Mouse (Mus musculus) cerebellum, postnatal 4 days (tissue): ENCODE results near the gene Dpp7.

Experiments
- DNase-seq, 2 experiments: peaks; one replicate each; pipeline ENCODE4 v3.0.0; 2022; ENCODE audit warnings: low spot score in 2 of 2, mixed read lengths in 1 of 2

The Dpp7 gene

DNA sequence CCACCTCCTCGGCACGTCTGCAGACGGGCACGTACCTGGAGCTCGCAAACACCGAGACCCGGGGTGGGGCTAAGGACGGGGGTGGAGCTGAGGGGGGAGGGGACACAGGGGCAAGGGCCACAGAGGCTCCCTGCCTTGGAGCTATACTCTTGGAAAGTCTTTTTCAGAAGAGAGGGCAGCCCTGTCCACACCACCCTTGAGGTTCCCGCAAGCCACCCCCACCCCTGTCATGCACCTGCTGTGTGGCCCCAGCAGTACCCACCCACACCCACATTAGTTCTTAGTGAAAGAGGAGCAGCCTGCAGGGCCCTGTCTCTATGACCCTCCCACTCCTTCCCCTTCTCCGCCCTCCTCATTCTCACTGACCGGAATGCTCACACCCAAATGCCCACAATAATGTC, 44.7 kb downstream of the Dpp7 start:
- no peak for DNase-seq

DNA sequence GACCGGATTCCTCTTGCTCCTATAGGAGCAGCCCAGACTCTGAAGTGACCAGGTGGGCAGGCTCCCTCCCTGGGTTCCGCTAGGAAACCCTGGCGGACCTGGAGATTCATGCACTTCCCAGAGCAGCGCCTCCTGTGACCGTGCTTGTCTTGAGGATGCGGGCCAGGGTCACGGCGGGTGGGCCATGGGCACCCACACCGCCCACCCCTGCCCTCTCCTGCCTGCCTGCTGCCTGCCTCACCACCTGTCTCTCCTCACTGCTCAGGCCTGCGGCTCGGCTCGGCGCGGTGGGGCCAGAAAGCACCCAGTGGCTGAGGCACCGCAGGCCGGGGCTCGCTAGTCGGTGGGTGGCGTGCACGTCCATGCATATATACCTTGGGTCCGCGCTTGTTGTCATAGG, 45.2 kb downstream of the Dpp7 start:
- no peak for DNase-seq

DNA sequence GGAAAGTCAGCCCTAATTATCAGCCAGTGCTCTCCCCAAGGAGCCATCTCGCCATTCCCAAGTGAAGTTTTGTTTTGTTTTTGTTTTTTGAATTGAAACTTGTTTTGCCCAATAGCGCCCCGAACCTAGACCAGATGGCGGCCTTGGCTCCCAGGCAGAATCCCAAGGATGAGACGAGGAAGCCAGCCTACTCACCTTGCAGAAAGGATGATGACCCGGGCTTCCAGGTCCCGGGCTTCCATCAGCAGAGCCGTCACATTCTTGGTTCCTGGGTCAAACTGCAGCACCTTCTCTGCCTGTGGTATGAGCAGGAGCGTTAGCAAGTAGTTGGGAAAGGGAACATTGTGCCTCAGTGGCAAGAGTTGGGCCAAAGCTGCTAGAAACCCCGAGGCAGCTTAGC, 46.0 kb downstream of the Dpp7 start:
- DNase-seq = no peak

- no peak for DNase-seq
These were observed 50.4 kb downstream of the Dpp7 start for GRCm38 (mm10) chr2:25305587-25306359.

- peak in 1 of 2 experiments; percentile 44 for DNase-seq
These were observed 51.3 kb downstream of the Dpp7 start for GRCm38 (mm10) chr2:25304657-25305541.

DNA sequence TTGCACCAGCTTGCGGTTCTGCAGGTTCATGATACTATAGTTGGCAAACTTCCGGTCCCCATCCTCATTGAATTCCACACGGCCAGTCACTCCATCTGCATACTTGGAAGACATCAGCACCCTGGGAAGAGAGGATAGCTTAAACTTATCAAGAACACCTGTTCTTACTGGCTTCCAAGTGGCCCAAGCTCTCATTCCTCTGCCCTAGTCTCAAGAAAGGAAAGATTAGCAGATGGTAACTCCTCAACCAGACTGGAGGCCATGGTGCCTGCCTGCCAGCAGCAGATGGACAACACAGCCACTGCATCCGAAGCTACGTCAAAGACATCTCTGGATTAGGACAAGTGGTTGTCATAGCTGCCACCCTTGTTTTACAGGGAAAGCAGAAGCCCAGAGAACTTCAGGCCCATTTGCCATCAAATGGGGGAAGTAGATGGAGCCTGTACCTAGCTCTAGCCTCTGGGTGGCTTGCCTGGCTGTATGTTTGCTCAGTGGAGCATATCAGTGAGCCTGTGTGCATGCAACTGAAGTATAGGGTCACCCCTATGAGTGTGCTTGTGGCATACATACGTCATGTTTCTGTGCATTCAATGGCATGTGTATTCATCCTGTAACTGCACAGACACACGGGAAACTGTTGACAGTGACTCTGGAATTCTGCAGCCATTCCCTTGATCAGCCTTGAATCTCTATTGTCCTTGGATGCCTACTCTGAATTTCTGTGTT, 52.1 kb downstream of the Dpp7 start:
- no peak for DNase-seq

- no peak for DNase-seq
These were observed 52.7 kb downstream of the Dpp7 start for GRCm38 (mm10) chr2:25303452-25303851.
